Mouse (Mus musculus): ENCODE measurements around the gene Mcm7.
A peak's percentile ranks its signal among the peaks of the same experiment; 100 is the strongest.

Gene Mcm7

GRCm38 (mm10) chr5:138155443-138155976, 16.7 kb downstream of the Mcm7 start, which contains the start of gene Zfp113:
TSS of gene Zfp113 (minus strand) at chr5:138155744.
- DNase-seq (ENCODE audit: low spot score), result peak; percentile 90

GRCm38 (mm10) chr5:138154390-138154789, 17.8 kb downstream of the Mcm7 start:
- DNase-seq (ENCODE audit: low spot score), result no peak

GRCm38 (mm10) chr5:138138585-138138984, 33.6 kb downstream of the Mcm7 start:
- no peak for DNase-seq (ENCODE audit: low spot score)

GRCm38 (mm10) chr5:138137935-138138549, 34.2 kb downstream of the Mcm7 start:
- no peak for DNase-seq (ENCODE audit: low spot score)

- no peak for DNase-seq (ENCODE audit: low spot score)
Measured at GRCm38 (mm10) chr5:138137257-138137656, 35.0 kb downstream of the Mcm7 start.

- no peak for DNase-seq (ENCODE audit: low spot score)
Measured at GRCm38 (mm10) chr5:138132425-138133064, 39.7 kb downstream of the Mcm7 start.

- DNase-seq (ENCODE audit: low spot score), result no peak
Measured at GRCm38 (mm10) chr5:138118041-138118440, 54.2 kb downstream of the Mcm7 start.

GRCm38 (mm10) chr5:138117199-138118015, 54.8 kb downstream of the Mcm7 start:
- DNase-seq (ENCODE audit: low spot score), result no peak

- peak; percentile 89 for DNase-seq (ENCODE audit: low spot score)
Measured at GRCm38 (mm10) chr5:138116255-138117198, 55.7 kb downstream of the Mcm7 start, which contains the start of gene Zscan21. TSS of gene Zscan21 (plus strand) at chr5:138116903.
